Mouse (Mus musculus): Measurements from ENCODE around the gene Vasp.

Vasp gene

GRCm38 (mm10) chr7:19271238-19272172, at the start of gene Vasp:
Gene Vasp (minus strand): TSS chr7:19271817.
- peak; percentile 60 to 80 for DNase-seq (ENCODE audit: low spot score in 2 of 2)

DNA sequence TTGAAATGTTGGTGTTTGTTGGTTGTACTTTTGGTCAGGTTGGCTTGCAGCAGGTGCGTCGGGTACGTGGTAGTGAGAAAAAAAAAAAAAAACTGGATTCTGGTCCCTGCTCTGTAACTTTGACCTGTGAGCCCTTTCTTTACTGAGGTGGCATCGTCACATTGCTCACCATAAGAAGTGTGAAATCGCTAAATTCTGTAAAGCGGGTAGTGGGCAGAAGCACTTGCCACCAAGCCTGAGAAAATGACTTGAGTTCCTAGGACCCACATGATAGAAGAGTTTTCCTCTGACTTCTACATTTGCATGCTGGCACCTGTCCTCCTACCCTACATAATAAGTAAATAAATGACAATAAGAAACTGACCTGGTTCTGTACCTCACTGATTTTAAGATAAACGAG, 49.0 kb upstream of the Vasp start:
- DNase-seq (ENCODE audit: low spot score in 2 of 2): no peak

DNA sequence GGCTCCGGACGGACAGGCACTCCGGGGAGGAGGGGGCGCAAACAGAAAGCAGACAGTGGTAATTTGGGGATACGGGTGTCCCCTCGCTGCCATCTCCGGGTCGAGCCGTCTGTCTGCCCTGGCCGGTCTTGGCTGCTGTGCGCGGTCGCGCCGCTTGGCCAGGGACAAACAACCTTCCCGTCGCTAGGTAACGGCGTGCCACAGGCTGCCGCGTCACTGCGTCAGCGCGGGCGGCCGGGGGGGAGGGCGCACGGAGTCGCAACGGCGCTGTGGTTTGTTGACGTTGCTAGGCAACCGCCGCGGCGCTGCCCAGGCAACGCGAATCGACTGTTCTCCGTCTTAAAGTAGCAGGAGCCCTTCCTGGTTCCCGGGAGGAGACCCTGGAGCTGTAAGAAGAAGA, 48.3 kb upstream of the Vasp start:
- peak; percentile 93 to 94 for DNase-seq (ENCODE audit: low spot score in 2 of 2)

DNA sequence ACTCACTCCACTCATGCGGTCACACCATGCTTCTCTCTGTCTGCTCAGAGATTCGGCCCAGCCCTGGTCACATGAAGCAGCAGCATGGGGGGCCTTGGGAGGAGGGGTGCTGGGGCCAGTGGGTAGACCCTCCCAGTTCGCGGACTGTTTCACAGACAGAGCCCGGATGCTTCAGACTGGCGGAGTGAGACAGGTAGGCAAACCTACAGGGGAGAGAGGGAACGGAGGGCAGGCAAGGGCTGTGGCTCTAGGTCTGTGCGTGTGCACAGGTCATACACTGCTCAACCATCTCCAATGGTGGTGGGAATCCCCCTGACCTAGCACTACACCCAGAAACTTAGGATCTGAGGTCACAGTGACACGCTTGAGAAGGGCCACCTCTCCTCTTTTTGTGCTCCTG, 47.8 kb upstream of the Vasp start:
- DNase-seq (ENCODE audit: low spot score in 2 of 2): no peak

DNA sequence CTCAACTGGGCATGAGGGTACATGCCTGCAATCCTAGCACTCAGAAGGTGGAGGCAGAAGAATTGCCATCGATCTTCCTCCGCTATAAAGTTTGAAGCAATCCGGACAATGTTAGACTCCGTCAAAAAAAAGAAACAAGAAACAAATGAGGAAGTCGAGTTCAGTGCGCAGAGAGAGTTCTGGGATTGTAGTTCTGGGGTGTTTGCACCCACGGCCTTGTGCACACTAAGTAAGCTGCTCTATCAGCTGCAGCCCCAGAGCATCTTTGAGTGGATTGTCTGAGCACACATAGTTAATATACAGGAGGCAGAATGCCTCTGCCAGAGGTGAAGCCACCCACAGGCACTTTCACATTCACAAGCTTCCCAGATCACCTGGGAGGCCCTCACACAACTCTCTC, 47.1 kb upstream of the Vasp start:
- DNase-seq (ENCODE audit: low spot score in 2 of 2): no peak

GRCm38 (mm10) chr7:19318201-19318600, 46.6 kb upstream of the Vasp start:
- DNase-seq (ENCODE audit: low spot score in 2 of 2): no peak

DNA sequence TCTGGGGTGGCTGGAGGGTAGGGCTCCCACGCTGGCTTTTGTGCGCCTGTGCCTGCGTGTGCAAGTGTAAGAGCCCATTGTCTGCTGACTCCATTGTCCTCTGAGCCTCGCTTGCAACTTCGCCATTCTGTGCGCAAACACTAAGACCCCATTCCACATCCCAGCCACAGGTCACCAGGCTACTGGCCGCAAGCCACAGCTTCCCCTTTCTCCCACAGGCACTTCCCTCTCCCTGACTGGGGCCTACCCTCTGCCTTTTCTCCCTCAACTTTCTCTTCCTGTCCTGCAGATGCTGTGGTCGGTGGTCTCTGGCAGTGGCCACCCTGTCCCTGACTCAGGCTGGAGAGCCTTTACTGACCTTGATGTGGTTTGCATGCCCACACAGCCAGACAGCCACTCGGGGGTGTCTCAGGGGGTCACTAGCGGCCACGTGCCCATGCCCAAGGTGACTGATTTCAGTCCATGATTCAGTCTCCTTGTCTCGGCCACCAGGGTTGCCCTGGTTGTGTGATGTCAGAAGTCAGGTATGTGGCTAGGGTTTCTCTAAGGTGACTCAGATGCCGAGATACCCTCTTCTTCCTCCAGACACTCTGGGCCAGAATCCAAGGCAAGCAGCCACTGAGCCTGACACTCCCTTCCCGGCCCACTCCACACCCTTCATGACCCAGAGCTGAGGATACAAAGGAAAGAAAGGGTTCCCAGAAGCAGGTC, 45.0 kb upstream of the Vasp start:
- no peak for DNase-seq (ENCODE audit: low spot score in 2 of 2)

DNA sequence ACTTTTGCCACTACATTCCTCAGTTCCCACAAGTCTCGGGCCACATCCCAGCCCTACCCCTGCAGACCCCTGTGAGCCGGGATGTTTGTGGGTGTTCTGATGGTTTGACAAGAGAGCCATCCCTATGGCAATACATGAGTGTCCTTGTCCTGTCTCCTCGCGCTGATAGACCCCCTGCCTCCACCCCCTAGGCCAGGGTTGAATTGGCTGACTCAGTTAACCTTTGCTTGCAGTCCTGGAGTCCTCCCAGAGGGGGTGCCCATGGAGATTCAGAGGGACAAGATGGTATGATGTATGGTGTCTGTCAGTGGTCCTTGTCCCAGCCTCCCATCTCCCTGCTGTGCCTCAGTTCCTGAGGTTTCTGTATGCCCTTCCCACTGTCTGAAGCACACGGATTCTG, 42.4 kb upstream of the Vasp start:
- DNase-seq (ENCODE audit: low spot score in 2 of 2): no peak

GRCm38 (mm10) chr7:19311991-19312390, 40.4 kb upstream of the Vasp start:
- DNase-seq (ENCODE audit: low spot score in 2 of 2): no peak

- DNase-seq (ENCODE audit: low spot score in 2 of 2): peak; percentile 88 to 92
These were observed 38.4 kb upstream of the Vasp start, which contains the start of gene Fosb for GRCm38 (mm10) chr7:19309884-19310641. Gene Fosb (minus strand): TSS chr7:19310051.

GRCm38 (mm10) chr7:19309278-19309883, 37.8 kb upstream of the Vasp start:
- DNase-seq (ENCODE audit: low spot score in 2 of 2): no peak

DNA sequence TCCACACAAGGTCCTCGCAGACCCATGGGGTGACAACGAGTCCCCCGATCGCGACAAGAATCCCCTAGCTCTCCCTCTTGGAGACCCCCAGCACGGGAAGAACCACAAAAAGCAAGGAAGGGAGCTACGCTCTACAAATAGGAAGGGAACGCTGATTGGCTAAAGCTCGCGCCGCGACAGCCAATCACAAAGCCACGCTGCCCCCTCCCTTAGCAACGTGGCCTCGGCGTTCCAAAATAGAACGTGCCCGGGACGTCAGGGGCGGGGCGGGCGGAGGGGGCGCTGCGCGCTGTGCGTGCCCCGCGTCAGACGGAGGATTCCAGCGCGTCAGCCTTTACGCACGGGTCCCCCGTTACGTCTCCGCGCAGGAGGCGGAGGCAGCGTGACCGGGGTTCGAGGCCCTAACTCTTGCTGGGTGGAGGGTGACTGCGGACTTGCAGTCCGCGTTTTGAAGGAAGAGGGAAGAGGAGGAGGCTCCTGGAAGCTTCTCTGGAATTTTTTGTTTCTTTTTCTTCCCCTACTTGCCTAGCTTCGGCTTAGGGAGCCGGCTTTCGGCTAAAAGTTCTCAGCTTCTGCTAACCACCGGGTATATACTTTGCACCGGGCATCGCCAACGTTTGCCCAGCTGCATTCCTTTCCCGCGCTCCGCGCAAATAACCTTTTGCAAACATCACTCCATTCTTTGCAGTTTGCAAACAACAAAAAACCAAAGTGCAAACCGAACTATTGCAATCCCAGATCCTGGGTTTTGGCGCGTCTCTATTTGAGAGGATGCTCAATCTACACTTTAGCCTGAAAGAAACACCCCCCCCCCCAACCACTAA, 37.0 kb upstream of the Vasp start:
- DNase-seq (ENCODE audit: low spot score in 2 of 2): peak; percentile 94 to 96

- DNase-seq (ENCODE audit: low spot score in 2 of 2): peak; percentile 70 to 74
These were observed 36.3 kb upstream of the Vasp start for GRCm38 (mm10) chr7:19307739-19308453.

GRCm38 (mm10) chr7:19306819-19307738, 35.5 kb upstream of the Vasp start:
- DNase-seq (ENCODE audit: low spot score in 2 of 2): no peak

DNA sequence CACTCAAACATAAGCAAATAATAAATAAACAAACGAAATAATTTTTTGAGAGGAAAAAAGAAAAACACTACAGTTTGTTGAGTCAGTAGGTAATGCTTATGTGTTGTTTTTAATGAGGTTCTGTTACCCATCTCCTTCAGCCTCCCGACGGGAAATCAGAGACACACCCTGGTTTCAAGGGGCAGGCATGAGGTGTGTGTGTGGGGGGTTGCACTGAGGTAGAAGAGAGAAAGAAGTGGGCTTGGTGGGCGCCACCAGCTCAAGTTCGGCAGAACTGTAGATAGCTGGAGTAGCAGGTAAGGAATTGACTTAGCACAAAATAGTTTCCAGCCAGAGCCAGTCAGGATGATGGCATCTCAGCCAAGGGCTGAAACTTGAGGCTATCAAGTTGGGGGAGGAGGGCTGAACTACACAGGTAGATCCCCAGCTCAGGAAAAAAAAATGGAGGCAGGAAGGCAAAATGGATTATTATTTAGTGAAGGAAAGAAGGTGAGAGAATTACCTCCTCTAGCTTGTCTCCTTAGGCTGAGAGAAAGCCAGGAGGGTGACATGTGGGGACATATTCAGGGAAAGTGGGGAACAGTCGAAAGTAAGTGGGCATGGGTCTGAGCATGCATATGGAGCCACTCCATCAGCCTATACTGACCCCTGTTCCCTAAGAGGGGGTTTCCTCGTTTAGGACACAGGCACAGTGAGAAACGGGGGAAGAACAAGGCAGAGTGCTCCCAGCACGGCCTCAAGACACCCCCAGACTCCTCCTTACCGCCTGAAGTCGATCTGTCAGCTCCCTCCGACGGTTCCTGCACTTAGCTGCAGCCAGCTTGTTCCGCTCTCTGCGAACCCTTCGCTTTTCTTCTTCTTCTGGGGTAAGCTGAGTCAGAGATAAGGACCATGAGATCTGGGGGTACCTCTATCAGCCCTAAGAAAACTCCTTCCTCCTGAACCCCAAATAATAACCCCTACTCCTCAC, 34.5 kb upstream of the Vasp start:
- no peak for DNase-seq (ENCODE audit: low spot score in 2 of 2)

DNA sequence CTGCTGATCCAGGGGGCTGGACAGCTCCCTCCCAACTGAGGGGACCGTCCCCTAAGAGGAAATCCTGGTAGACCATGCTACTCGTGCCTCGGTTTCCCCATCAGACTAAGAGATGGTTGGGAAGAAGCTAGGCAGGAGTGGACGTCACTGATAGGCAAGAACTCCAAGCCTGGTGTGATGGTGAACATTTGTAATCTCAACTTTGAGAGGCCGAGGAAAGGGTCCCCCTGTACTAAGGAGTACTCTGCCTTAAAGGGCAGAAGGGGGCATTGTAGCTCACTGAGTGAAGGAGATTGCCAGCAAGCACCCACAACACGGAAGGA, 33.8 kb upstream of the Vasp start:
- no peak for DNase-seq (ENCODE audit: low spot score in 2 of 2)

DNA sequence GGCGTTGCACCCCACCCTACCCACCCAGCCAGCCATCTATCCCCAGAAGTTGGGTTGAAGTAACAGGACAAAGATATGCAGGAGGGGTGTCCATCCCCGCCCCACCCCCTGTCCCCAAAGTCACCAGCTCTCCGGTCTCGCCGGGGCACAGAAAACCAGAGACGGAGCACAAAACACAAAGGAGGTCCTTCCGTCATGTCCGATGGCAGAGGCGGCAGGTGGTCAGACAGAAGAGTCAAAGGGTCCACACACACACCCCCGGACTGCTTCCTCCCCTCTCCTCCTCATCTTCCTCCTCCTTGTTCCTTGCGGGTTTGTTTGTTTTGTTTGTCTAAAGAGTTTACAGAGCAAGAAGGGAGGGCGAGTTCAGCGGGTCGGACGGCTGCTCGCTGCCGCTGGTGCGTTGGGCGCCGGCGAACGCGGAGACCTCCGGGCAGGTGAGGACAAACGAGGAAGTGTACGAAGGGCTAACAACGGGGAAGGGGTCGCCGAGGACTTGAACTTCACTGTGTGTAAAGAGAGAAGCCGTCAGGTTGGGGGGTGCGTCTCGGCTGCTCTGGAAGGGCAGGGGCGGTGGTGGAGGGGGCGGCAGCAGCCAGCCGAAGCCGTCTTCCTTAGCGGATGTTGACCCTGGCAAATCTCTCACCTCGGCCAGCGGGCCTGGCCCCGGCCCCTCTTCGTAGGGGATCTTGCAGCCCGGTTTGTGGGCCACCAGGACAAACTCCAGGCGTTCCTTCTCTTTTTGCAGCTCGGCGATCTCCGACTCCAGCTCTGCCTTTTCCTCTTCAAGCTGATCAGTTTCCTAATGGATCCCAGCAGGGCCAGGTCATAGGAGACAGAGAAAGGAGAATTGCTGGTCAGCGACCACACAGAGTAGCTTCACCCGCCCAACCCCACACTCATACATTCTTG, 33.1 kb upstream of the Vasp start:
- DNase-seq (ENCODE audit: low spot score in 2 of 2): no peak
